Mouse (Mus musculus): ENCODE results near the gene Dennd1b.

Gene Dennd1b

GRCm38 (mm10) chr1:139079523-139079922, 116.3 kb downstream of the Dennd1b start:
- no peak for DNase-seq (ENCODE audit: low spot score in 2 of 2)

GRCm38 (mm10) chr1:139080517-139081386, 117.5 kb downstream of the Dennd1b start:
- no peak for DNase-seq (ENCODE audit: low spot score in 2 of 2)

- DNase-seq (ENCODE audit: low spot score in 2 of 2): no peak
Observed at GRCm38 (mm10) chr1:139083382-139083781, 120.1 kb downstream of the Dennd1b start.

GRCm38 (mm10) chr1:139087564-139087963, 124.3 kb downstream of the Dennd1b start:
- DNase-seq (ENCODE audit: low spot score in 2 of 2): no peak

- no peak for DNase-seq (ENCODE audit: low spot score in 2 of 2)
Observed at GRCm38 (mm10) chr1:139090744-139091143, 127.5 kb downstream of the Dennd1b start.

- DNase-seq (ENCODE audit: low spot score in 2 of 2): no peak
Observed at GRCm38 (mm10) chr1:139091701-139092100, 128.5 kb downstream of the Dennd1b start.

- no peak for DNase-seq (ENCODE audit: low spot score in 2 of 2)
Observed at GRCm38 (mm10) chr1:139092144-139092543, 128.9 kb downstream of the Dennd1b start.

GRCm38 (mm10) chr1:139092722-139093121, 129.5 kb downstream of the Dennd1b start:
- no peak for DNase-seq (ENCODE audit: low spot score in 2 of 2)

GRCm38 (mm10) chr1:139096369-139096768, 133.1 kb downstream of the Dennd1b start:
- DNase-seq (ENCODE audit: low spot score in 2 of 2): no peak

GRCm38 (mm10) chr1:139098088-139098487, 134.9 kb downstream of the Dennd1b start:
- DNase-seq (ENCODE audit: low spot score in 2 of 2): no peak

- DNase-seq (ENCODE audit: low spot score in 2 of 2): no peak
Observed at GRCm38 (mm10) chr1:139101725-139102124, 138.5 kb downstream of the Dennd1b start.

GRCm38 (mm10) chr1:139108251-139108650, 145.0 kb downstream of the Dennd1b start:
- no peak for DNase-seq (ENCODE audit: low spot score in 2 of 2)

GRCm38 (mm10) chr1:139122626-139123025, 159.4 kb downstream of the Dennd1b start:
- no peak for DNase-seq (ENCODE audit: low spot score in 2 of 2)

- no peak for DNase-seq (ENCODE audit: low spot score in 2 of 2)
Observed at GRCm38 (mm10) chr1:139139644-139140043, 176.4 kb downstream of the Dennd1b start.

GRCm38 (mm10) chr1:139145516-139145915, 182.3 kb downstream of the Dennd1b start:
- no peak for DNase-seq (ENCODE audit: low spot score in 2 of 2)

GRCm38 (mm10) chr1:139146306-139146705, 183.1 kb downstream of the Dennd1b start:
- DNase-seq (ENCODE audit: low spot score in 2 of 2): no peak

- DNase-seq (ENCODE audit: low spot score in 2 of 2): no peak
Observed at GRCm38 (mm10) chr1:139153006-139153405, 189.8 kb downstream of the Dennd1b start.

- no peak for DNase-seq (ENCODE audit: low spot score in 2 of 2)
Observed at GRCm38 (mm10) chr1:139153493-139153892, 190.3 kb downstream of the Dennd1b start.

GRCm38 (mm10) chr1:139156397-139156796, 193.2 kb downstream of the Dennd1b start:
- no peak for DNase-seq (ENCODE audit: low spot score in 2 of 2)

- DNase-seq (ENCODE audit: low spot score in 2 of 2): no peak
Observed at GRCm38 (mm10) chr1:139161619-139162018, 198.4 kb downstream of the Dennd1b start.

GRCm38 (mm10) chr1:139162814-139163213, 199.6 kb downstream of the Dennd1b start:
- no peak for DNase-seq (ENCODE audit: low spot score in 2 of 2)

GRCm38 (mm10) chr1:139174058-139174832, 211.0 kb downstream of the Dennd1b start:
- no peak for DNase-seq (ENCODE audit: low spot score in 2 of 2)

- DNase-seq (ENCODE audit: low spot score in 2 of 2): no peak
Observed at GRCm38 (mm10) chr1:139179707-139180106, 216.5 kb downstream of the Dennd1b start.
